ENCODE assay signal across 8 mouse cellular contexts in the genomic region with DNA sequence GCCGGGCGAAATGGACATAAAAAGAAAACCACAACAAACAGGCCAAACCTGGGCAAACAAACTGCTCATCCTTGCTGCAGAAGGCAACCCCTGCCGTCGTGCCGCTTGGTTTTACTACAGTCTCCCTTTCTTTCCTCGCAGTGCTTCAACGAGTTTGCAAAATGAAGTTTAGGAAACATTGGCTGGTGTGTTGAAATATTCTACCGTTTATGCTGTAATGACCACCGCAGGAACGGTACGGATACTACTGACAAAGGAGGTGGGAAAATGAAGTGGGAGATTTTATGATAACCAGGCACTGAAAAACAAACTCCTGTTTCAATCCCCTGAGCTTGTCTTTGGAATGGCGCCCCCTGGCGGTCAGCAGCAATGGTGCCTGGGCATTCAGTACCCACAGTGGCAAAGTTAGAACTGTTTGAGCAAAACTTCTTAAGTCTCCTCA. TPM values are rescaled to one million over a fixed set of nuclear protein-coding genes. Genes with fewer than 3 reads are reported as not detected.
DNase-seq lines count a peak whose midpoint lies in the region; ATAC-seq and TF ChIP-seq lines count a peak whose summit lies in the region.

A gene (minus strand): TSS at position 170 of the 442 bp plus-strand sequence.

- WGBS in forebrain, embryonic 10.5 days: under 1% methylated on average over 13 of the region's 13 CpGs
- 2% methylated on average over 13 of the region's 13 CpGs for WGBS in heart, postnatal 0 days
- WGBS in neural tube, embryonic 14.5 days: 1% methylated on average over 13 of the region's 13 CpGs

- TF ChIP-seq RAD21 in CH12.LX (IDR thresholded peaks at IDR 0.05; ENCODE audit: low read depth, low read length): peak; percentile 58

- no peak for TF ChIP-seq EP300 in CH12.LX (IDR thresholded peaks at IDR 0.05; ENCODE audit: low read length)
- no peak for TF ChIP-seq EP300 in heart, postnatal 0 days (IDR thresholded peaks at IDR 0.05; ENCODE audit: low read depth)

- dilution Hi-C loops in CH12.LX (cut with MboI; ENCODE audit: extremely low pct_ligation_motif_present, extremely low pct_unique_long_range_greater_than_20kb, low sequenced_read_pairs): no loop called here

- H3K4me1 ChIP-seq in CH12.LX (ENCODE audit: control insufficient read depth in 1 of 2, insufficient read depth in 2 of 2): peaks cover 10 to 11% of the 10 kb centered on the region in 2 experiments
- peaks cover 12% of the 10 kb centered on the region for H3K4me1 ChIP-seq in forebrain, embryonic 10.5 days
- H3K4me1 ChIP-seq in heart, postnatal 0 days (ENCODE audit: control insufficient read depth, insufficient read depth): no peaks in the 10 kb centered on the region
- peaks cover 6% of the 10 kb centered on the region; the same call in 1 of the 2 replicates for H3K4me1 ChIP-seq in neural tube, embryonic 14.5 days (ENCODE audit: control insufficient read depth, insufficient read depth, low read length)

- peaks cover 4% of the 10 kb centered on the region for H3K27me3 ChIP-seq in CH12.LX (replicated peaks)
- peaks cover 51% of the 10 kb centered on the region for H3K27me3 ChIP-seq in forebrain, embryonic 10.5 days (ENCODE audit: poor library complexity, severe bottlenecking)
- H3K27me3 ChIP-seq in heart, postnatal 0 days (ENCODE audit: control insufficient read depth, insufficient read depth, low read length): no peaks in the 10 kb centered on the region
- H3K27me3 ChIP-seq in neural tube, embryonic 14.5 days (ENCODE audit: control insufficient read depth, insufficient read depth, low read length): peaks cover 3% of the 10 kb centered on the region; the same call in 1 of the 2 replicates

- peak within 1 kb of the TSS; percentile 33 for H3K4me2 ChIP-seq in CH12.LX (ENCODE audit: insufficient read depth, low read depth, poor library complexity, severe bottlenecking)
- H3K4me2 ChIP-seq in heart, postnatal 0 days (ENCODE audit: low read depth, low read length): peak within 1 kb of the TSS; percentile 88
- H3K4me2 ChIP-seq in neural tube, embryonic 14.5 days (ENCODE audit: low read depth, low read length): peak within 1 kb of the TSS; percentile 57

- peaks cover 0 to 2% of the 10 kb centered on the region in 2 experiments for H3K36me3 ChIP-seq in CH12.LX (replicated peaks in 1 of 2; ENCODE audit: control insufficient read depth in 1 of 2, insufficient read depth in 1 of 2, low read length in 1 of 2)
- no peaks in the 10 kb centered on the region for H3K36me3 ChIP-seq in forebrain, embryonic 10.5 days (replicated peaks)
- H3K36me3 ChIP-seq in heart, postnatal 0 days (replicated peaks; ENCODE audit: control insufficient read depth, insufficient read depth, low read length): no peaks in the 10 kb centered on the region
- no peaks in the 10 kb centered on the region for H3K36me3 ChIP-seq in neural tube, embryonic 14.5 days (ENCODE audit: control insufficient read depth, insufficient read depth, low read length)

- H3K27ac ChIP-seq in CH12.LX (ENCODE audit: insufficient read depth, low read depth): peak within 1 kb of the TSS; percentile 35
- peak within 1 kb of the TSS; percentile 54 for H3K27ac ChIP-seq in forebrain, embryonic 10.5 days
- peak within 1 kb of the TSS; percentile 61 for H3K27ac ChIP-seq in heart, postnatal 0 days (ENCODE audit: low read depth)
- H3K27ac ChIP-seq in neural tube, embryonic 14.5 days (ENCODE audit: low read depth, low read length): no peak within 1 kb of the TSS

- ATAC-seq in heart, postnatal 0 days (ENCODE audit: insufficient read depth, low read depth): peak; percentile 37; the same call in 1 of the 2 replicates
- ATAC-seq in neural tube, embryonic 14.5 days (ENCODE audit: low read depth): peak; percentile 38; the same call in 1 of the 2 replicates

- peaks cover 3% of the 10 kb centered on the region for H3K9me3 ChIP-seq in CH12.LX (replicated peaks; ENCODE audit: low read length)
- H3K9me3 ChIP-seq in forebrain, embryonic 10.5 days: no peaks in the 10 kb centered on the region
- H3K9me3 ChIP-seq in heart, postnatal 0 days (replicated peaks; ENCODE audit: control insufficient read depth, low read length): no peaks in the 10 kb centered on the region
- H3K9me3 ChIP-seq in neural tube, embryonic 14.5 days (ENCODE audit: control insufficient read depth, low read length): no peaks in the 10 kb centered on the region

- peak; percentile 84 to 95 for TF ChIP-seq CTCF in CH12.LX (conservative IDR thresholded peaks at IDR 0.05 in 1 of 2, IDR thresholded peaks at IDR 0.05 in 1 of 2; ENCODE audit: low read depth in 2 of 2, low read length in 2 of 2)
- peak; percentile 92 for TF ChIP-seq CTCF in heart, postnatal 0 days (IDR thresholded peaks at IDR 0.05; ENCODE audit: low read depth)

- H3K9ac ChIP-seq in CH12.LX (ENCODE audit: insufficient read depth, low read depth): peak within 1 kb of the TSS; percentile 50
- H3K9ac ChIP-seq in heart, postnatal 0 days (replicated peaks; ENCODE audit: low read depth, low read length): peak within 1 kb of the TSS; percentile 52
- 0 out of 2 replicates have a peak within 1 kb of the TSS, but pooled peaks have one; percentile 30 for H3K9ac ChIP-seq in neural tube, embryonic 14.5 days (replicated peaks; ENCODE audit: low read depth, low read length)

- H3K4me3 ChIP-seq in CH12.LX (replicated peaks in 1 of 3; ENCODE audit: low read depth in 2 of 3, low read length in 2 of 3, poor library complexity in 1 of 3): peak within 1 kb of the TSS; percentile 34 to 65 (median 55)
- peak within 1 kb of the TSS; percentile 56 for H3K4me3 ChIP-seq in forebrain, embryonic 10.5 days
- H3K4me3 ChIP-seq in heart, postnatal 0 days (ENCODE audit: low read depth, low read length): peak within 1 kb of the TSS; percentile 56
- peak within 1 kb of the TSS; percentile 38 for H3K4me3 ChIP-seq in neural tube, embryonic 14.5 days (ENCODE audit: low read depth, low read length)

- TF ChIP-seq POLR2A in CH12.LX (IDR thresholded peaks at IDR 0.05; ENCODE audit: low read depth, low read length): 0 out of 2 replicates have a peak, but pooled peaks have one; percentile 5

- no peaks in the 10 kb centered on the region for H3K79me2 ChIP-seq in CH12.LX (replicated peaks; ENCODE audit: control insufficient read depth, extremely low read depth, insufficient read depth, poor library complexity, severe bottlenecking)

- peak; percentile 68 for DNase-seq in CH12.LX (ENCODE audit: extremely low read depth)
- peak; percentile 72 for DNase-seq in c-Kit-positive CD71-negative TER-119-negative erythroid progenitor cells, embryonic 14.5 days (ENCODE audit: low read depth)
- peak; percentile 83 for DNase-seq in forebrain, embryonic 10.5 days (ENCODE audit: extremely low spot score, low spot score)
- peak; percentile 78 for DNase-seq in heart, postnatal 0 days (ENCODE audit: low spot score)
- peak; percentile 85 to 96 for DNase-seq in kidney, postnatal 36 days
- peak; percentile 81 to 82 for DNase-seq in lung, adult 18-20 months
- peak; percentile 94 for DNase-seq in testis, postnatal 10 days (ENCODE audit: low spot score)

- in situ Hi-C loops in CH12.LX (cut with MboI; ENCODE audit: low pct_ligation_motif_present, low pct_unique_long_range_greater_than_20kb, low sequenced_read_pairs): no loop called here

TF ChIP-seq in CH12.LX, 34 proteins besides CTCF, POLR2A, EP300 and RAD21:
- TF ChIP-seq JUND (conservative IDR thresholded peaks at IDR 0.05; ENCODE audit: low read depth, low read length) (no peak), TCF12 (IDR thresholded peaks at IDR 0.05; ENCODE audit: low read depth, low read length) (no peak), ETS1 (conservative IDR thresholded peaks at IDR 0.05; ENCODE audit: low read depth, low read length) (no peak), SMC3 (IDR thresholded peaks at IDR 0.05; ENCODE audit: low read depth, low read length) (peak; percentile 92), TBP (conservative IDR thresholded peaks at IDR 0.05; ENCODE audit: low read depth, low read length) (no peak)

RNA-seq across cellular contexts. Expression of the gene that starts here (rescaled TPM):
- total RNA-seq in CH12.LX (2012; rRNA removed): 2.1 and 3.1 TPM in 2 replicates
- total RNA-seq in CH12.LX (2014; rRNA removed): 0.50 TPM in 2 replicates
- polyA plus RNA-seq in CH12.LX (2012; ENCODE audit: insufficient read length, low read depth): 0.65 and 1.1 TPM in 2 replicates
- polyA plus RNA-seq in forebrain, embryonic 10.5 days (2016; fragmentation: Nextera tagmentation; extraction: Ambion mirVana): 0.17 and 0.50 TPM in 2 replicates
- 1.7 TPM in 1 of 2 replicates, not detected in the other for total RNA-seq in heart, postnatal 0 days (2014; rRNA removed; ENCODE audit: low replicate concordance)
- 1.0 TPM in 2 replicates for polyA plus RNA-seq in heart, postnatal 0 days (2015; fragmentation: Nextera tagmentation; extraction: Ambion mirVana)
- polyA plus RNA-seq in neural tube, embryonic 14.5 days (2014; fragmentation: Nextera tagmentation; extraction: Ambion mirVana): 0.32 and 0.71 TPM in 2 replicates

Comparison
In these comparisons a context has a peak if more than half of its experiments do, and no peak if none do; other contexts are left out.
1. Peak in DNase-seq, H3K4me3 ChIP-seq and H3K27ac ChIP-seq in forebrain, embryonic 10.5 days; RNA of the gene not detected or under 1 TPM.
2. Peak in ATAC-seq, H3K4me3 ChIP-seq, H3K9ac ChIP-seq and H3K4me2 ChIP-seq in neural tube, embryonic 14.5 days; RNA of the gene not detected or under 1 TPM.
3. H3K4me2 ChIP-seq: peak in every context shown above with its lines; median percentile 88 in heart, postnatal 0 days; 57 in neural tube, embryonic 14.5 days; 33 in CH12.LX.